Mouse (Mus musculus): ENCODE measurements around the gene Plagl2. TPM values are rescaled to one million over a fixed set of nuclear protein-coding genes. Genes with fewer than 3 reads are reported as not detected.

The Plagl2 gene
- polyA plus RNA-seq, 1 experiment from 2014 or later = 10.0 TPM

GRCm38 (mm10) chr2:153239021-153239859, 2.0 kb downstream of the Plagl2 start:
- ChIA-PET CTCF (interaction anchor here (1.1 to 1.2 kb wide), 2 partner anchors 45 to 91 kb away, joined by 3 read pairs; no protein-coding TSS in a partner anchor), POLR2A (interaction anchor here (1.1 kb wide), 1 partner anchor 52 kb away, joined by 3 read pairs; the partner anchor contains the start of gene Kif3b)
- DNase-seq (ENCODE audit: low read depth, low spot score) (no peak), ATAC-seq (no peak)
- TF ChIP-seq CTCF (IDR thresholded peaks at IDR 0.05) = no peak
- no peaks in the 10 kb centered on the region for H3K27me3 ChIP-seq
- in situ Hi-C loops (cut with MboI; ENCODE audit: low pct_unique_long_range_greater_than_20kb) = no loop called here

- DNase-seq (ENCODE audit: low read depth, low spot score) (no peak), ATAC-seq (no peak)
- TF ChIP-seq CTCF (IDR thresholded peaks at IDR 0.05) = no peak
- H3K27me3 ChIP-seq = no peaks in the 10 kb centered on the region
- POLR2A ChIA-PET = no interaction called here
- CTCF ChIA-PET = no interaction called here
- in situ Hi-C loops (cut with MboI; ENCODE audit: low pct_unique_long_range_greater_than_20kb) = no loop called here
Measured at GRCm38 (mm10) chr2:153238406-153238805, 2.8 kb downstream of the Plagl2 start.

- ATAC-seq = no peak
- ChIA-PET POLR2A (no interaction called here), CTCF (no interaction called here)
- H3K27me3 ChIP-seq = no peaks in the 10 kb centered on the region
- in situ Hi-C loops (cut with MboI; ENCODE audit: low pct_unique_long_range_greater_than_20kb) = no loop called here
- no peak for TF ChIP-seq CTCF (IDR thresholded peaks at IDR 0.05)
- DNase-seq (ENCODE audit: low read depth, low spot score) = no peak
Measured at GRCm38 (mm10) chr2:153237891-153238290, 3.3 kb downstream of the Plagl2 start.

- ChIA-PET POLR2A (interaction anchor here (0.8 kb wide), 1 partner anchor 76 kb away, joined by 3 read pairs; the partner anchor contains the start of gene Tm9sf4), CTCF (no interaction called here)
- H3K27me3 ChIP-seq = no peaks in the 10 kb centered on the region
- ATAC-seq (no peak), DNase-seq (ENCODE audit: low read depth, low spot score) (no peak)
- in situ Hi-C loops (cut with MboI; ENCODE audit: low pct_unique_long_range_greater_than_20kb) = no loop called here
- TF ChIP-seq CTCF (IDR thresholded peaks at IDR 0.05) = no peak
Measured at GRCm38 (mm10) chr2:153237193-153237592, 4.0 kb downstream of the Plagl2 start.

- no peaks in the 10 kb centered on the region for H3K27me3 ChIP-seq
- ChIA-PET CTCF (no interaction called here), POLR2A (no interaction called here)
- no peak for TF ChIP-seq CTCF (IDR thresholded peaks at IDR 0.05)
- in situ Hi-C loops (cut with MboI; ENCODE audit: low pct_unique_long_range_greater_than_20kb) = no loop called here
- ATAC-seq (no peak), DNase-seq (ENCODE audit: low read depth, low spot score) (no peak)
Measured at GRCm38 (mm10) chr2:153228523-153228922, 12.7 kb downstream of the Plagl2 start.

- ChIA-PET POLR2A (no interaction called here), CTCF (no interaction called here)
- no peak for TF ChIP-seq CTCF (IDR thresholded peaks at IDR 0.05)
- in situ Hi-C loops (cut with MboI; ENCODE audit: low pct_unique_long_range_greater_than_20kb) = no loop called here
- DNase-seq (ENCODE audit: low read depth, low spot score) = no peak
- H3K27me3 ChIP-seq = no peaks in the 10 kb centered on the region
- ATAC-seq = no peak
Measured at GRCm38 (mm10) chr2:153227959-153228358, 13.3 kb downstream of the Plagl2 start.

- no peak for TF ChIP-seq CTCF (IDR thresholded peaks at IDR 0.05)
- ChIA-PET CTCF (interaction anchor here (0.7 to 2.3 kb wide), 2 partner anchors 10 to 78 kb away, joined by 3 to 4 read pairs; no protein-coding TSS in a partner anchor), POLR2A (no interaction called here)
- no peak for ATAC-seq
- H3K27me3 ChIP-seq = no peaks in the 10 kb centered on the region
- in situ Hi-C loops (cut with MboI; ENCODE audit: low pct_unique_long_range_greater_than_20kb) = no loop called here
- DNase-seq (ENCODE audit: low read depth, low spot score) = no peak
Measured at GRCm38 (mm10) chr2:153225595-153225953, 15.7 kb downstream of the Plagl2 start.

- in situ Hi-C loops (cut with MboI; ENCODE audit: low pct_unique_long_range_greater_than_20kb) = no loop called here
- ATAC-seq (no peak), DNase-seq (ENCODE audit: low read depth, low spot score) (no peak)
- no peak for TF ChIP-seq CTCF (IDR thresholded peaks at IDR 0.05)
- POLR2A ChIA-PET = no interaction called here
- no peaks in the 10 kb centered on the region for H3K27me3 ChIP-seq
- CTCF ChIA-PET = interaction anchor here (2.3 kb wide), 1 partner anchor 10 kb away, joined by 4 read pairs; no protein-coding TSS in a partner anchor
Measured at GRCm38 (mm10) chr2:153224946-153225594, 16.2 kb downstream of the Plagl2 start, which contains the start of gene Tspyl3. TSS of gene Tspyl3 (minus strand) at chr2:153225441.

GRCm38 (mm10) chr2:153222566-153222965, 18.7 kb downstream of the Plagl2 start:
- H3K27me3 ChIP-seq = no peaks in the 10 kb centered on the region
- CTCF ChIA-PET = no interaction called here
- no peak for ATAC-seq
- in situ Hi-C loops (cut with MboI; ENCODE audit: low pct_unique_long_range_greater_than_20kb) = no loop called here
- TF ChIP-seq CTCF (IDR thresholded peaks at IDR 0.05) = no peak
- no peak for DNase-seq (ENCODE audit: low read depth, low spot score)
- POLR2A ChIA-PET = no interaction called here

GRCm38 (mm10) chr2:153222130-153222529, 19.1 kb downstream of the Plagl2 start:
- TF ChIP-seq CTCF (IDR thresholded peaks at IDR 0.05) = no peak
- CTCF ChIA-PET = no interaction called here
- no peaks in the 10 kb centered on the region for H3K27me3 ChIP-seq
- POLR2A ChIA-PET = no interaction called here
- DNase-seq (ENCODE audit: low read depth, low spot score) (no peak), ATAC-seq (no peak)
- in situ Hi-C loops (cut with MboI; ENCODE audit: low pct_unique_long_range_greater_than_20kb) = no loop called here

GRCm38 (mm10) chr2:153221620-153222019, 19.6 kb downstream of the Plagl2 start:
- in situ Hi-C loops (cut with MboI; ENCODE audit: low pct_unique_long_range_greater_than_20kb) = no loop called here

More at GRCm38 (mm10) chr2:153221620-153222019, 19.6 kb downstream of the Plagl2 start:
- ChIA-PET CTCF (no interaction called here), POLR2A (no interaction called here)
- ATAC-seq (no peak), DNase-seq (ENCODE audit: low read depth, low spot score) (no peak)
- TF ChIP-seq CTCF (IDR thresholded peaks at IDR 0.05) = no peak
- no peaks in the 10 kb centered on the region for H3K27me3 ChIP-seq
